18 mouse cellular contexts compared by ENCODE assay signal in the genomic region with DNA sequence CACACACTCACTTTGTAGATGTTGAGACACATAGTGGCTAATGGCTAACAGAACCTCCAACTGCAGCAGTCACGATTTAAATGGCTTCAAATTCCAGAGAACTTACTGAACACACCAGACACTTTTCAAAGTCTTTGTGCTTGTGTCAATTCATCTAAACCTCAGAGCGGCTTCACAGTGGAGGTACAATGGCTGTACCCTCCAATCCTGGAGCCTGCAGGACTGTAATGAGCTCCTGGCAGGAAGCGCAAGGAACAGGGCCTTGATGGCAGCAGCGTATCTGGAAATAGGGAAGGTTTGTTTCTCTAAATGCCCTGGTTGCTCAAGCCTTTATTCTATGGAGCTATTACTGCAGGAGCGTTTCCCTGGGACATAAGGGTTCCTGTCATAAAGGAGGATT.
"Had no signal": no experiment of that assay in that cellular context is flagged by ENCODE, and none has a peak within 500 bp of the region (broad histone marks: within the 10 kb centered on the region; RNA-seq: fewer than 3 reads in every experiment).

No protein-coding gene starts in this region.

- H3K9ac ChIP-seq: lung, embryonic 14.5 days; midbrain, embryonic 12.5 days; neural tube, embryonic 13.5 days; neural tube, embryonic 15.5 days had no signal

- H3K27ac ChIP-seq: midbrain, embryonic 12.5 days; neural tube, embryonic 13.5 days; neural tube, embryonic 15.5 days had no signal

- ATAC-seq: midbrain, embryonic 16.5 days had no signal

- DNase-seq: lung, adult 18-20 months; lung, embryonic 14.5 days; lung, postnatal 10 days; lung, postnatal 4 days; midbrain, embryonic 14.5 days; retina, postnatal 1 day; right cerebral cortex, adult 18-20 months; right cerebral cortex, postnatal 25 days; right cerebral cortex, postnatal 4 days; spleen, adult 18-20 months; thymus, adult 18-20 months; thymus, postnatal 14 days; thymus, postnatal 36 days had no signal

- H3K9me3 ChIP-seq: midbrain, embryonic 12.5 days; neural tube, embryonic 13.5 days; neural tube, embryonic 15.5 days had no signal

- H3K36me3 ChIP-seq: midbrain, embryonic 12.5 days; neural tube, embryonic 13.5 days; neural tube, embryonic 15.5 days had no signal

- H3K4me1 ChIP-seq: midbrain, embryonic 12.5 days; neural tube, embryonic 13.5 days had no signal

- H3K4me3 ChIP-seq: midbrain, embryonic 12.5 days; myocyte; neural tube, embryonic 13.5 days; neural tube, embryonic 15.5 days had no signal

- H3K27me3 ChIP-seq: midbrain, embryonic 12.5 days; neural tube, embryonic 13.5 days; neural tube, embryonic 15.5 days had no signal

- H3K4me2 ChIP-seq: lung, embryonic 14.5 days; midbrain, embryonic 12.5 days; neural tube, embryonic 13.5 days; neural tube, embryonic 15.5 days had no signal
